Mouse (Mus musculus) lung, postnatal 0 days (tissue): ENCODE results near the gene Gm10260.

ENCODE experiments used
- CTCF ChIP-seq: IDR thresholded peaks from 2 replicates; pipeline ENCODE4 v1.5.1; 2016; ENCODE audit warnings: antibody characterized with exemption, mild to moderate bottlenecking
- EP300 ChIP-seq: IDR thresholded peaks from 2 replicates; pipeline ENCODE4 v1.6.1; 2016; ENCODE audit warnings: antibody characterized with exemption, mild to moderate bottlenecking, control low read depth

DNA sequence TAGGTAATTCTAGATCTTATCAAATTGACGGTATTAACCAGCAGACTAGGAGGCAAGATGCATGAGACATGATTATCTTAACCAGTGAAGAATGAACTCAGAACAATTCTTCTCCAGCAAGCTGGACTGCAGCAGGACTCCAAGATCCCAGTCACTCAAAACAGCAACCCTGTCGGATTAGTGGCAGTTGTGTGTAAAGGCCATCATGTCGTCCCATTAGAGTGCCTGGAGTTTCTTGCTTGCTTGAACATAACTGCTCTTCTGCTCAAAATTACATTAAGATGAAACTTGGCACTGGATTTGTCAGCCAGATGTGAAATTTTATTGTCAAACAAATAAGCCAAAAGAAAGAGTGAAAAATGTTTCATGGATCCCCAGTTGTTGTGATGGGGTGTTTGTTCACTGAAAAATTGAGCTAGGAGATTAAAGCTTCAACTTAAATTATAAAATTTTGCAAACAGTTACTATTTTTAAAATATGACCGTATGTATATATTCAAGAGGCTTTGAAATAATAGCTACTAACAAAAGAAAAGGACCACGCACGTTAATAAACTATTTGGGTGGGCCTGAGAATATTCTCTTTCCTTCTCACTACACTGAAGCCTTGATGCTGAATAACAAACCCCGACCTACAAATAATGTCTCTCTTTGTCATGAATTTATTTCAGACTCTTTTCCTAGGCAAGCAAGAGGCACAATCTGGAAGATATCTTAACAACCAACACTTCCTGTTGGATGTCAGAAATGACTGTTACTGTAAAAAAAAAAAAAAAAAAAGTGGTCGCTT is 19.4 kb upstream of the Gm10260 start:
- TF ChIP-seq CTCF, result no peak
- no peak for TF ChIP-seq EP300
